Mouse (Mus musculus) C2C12 (cell line): ENCODE measurements around the gene Hipk4.

Experiments used
- CEBPB ChIP-seq: IDR thresholded peaks from one replicate; pipeline ENCODE4 v1.6.1; 2011; ENCODE audit warnings: low read depth, mild to moderate bottlenecking, control low read depth, moderate library complexity
- CTCF ChIP-seq: IDR thresholded peaks from one replicate; pipeline ENCODE4 v1.5.1; 2011; ENCODE audit not compliant: control insufficient read depth, insufficient read depth, insufficient read length
- FOSL1 ChIP-seq: IDR thresholded peaks from one replicate; pipeline ENCODE4 v1.8.0; 2011; ENCODE audit warnings: mild to moderate bottlenecking, low read length; ENCODE audit not compliant: poor library complexity, insufficient read depth, severe bottlenecking
- MAX ChIP-seq: IDR thresholded peaks from one replicate; pipeline ENCODE4 v1.6.1; 2011; ENCODE audit warnings: mild to moderate bottlenecking, control low read depth
- MYOD1 ChIP-seq: IDR thresholded peaks from one replicate; pipeline ENCODE4 v1.6.1; 2011; ENCODE audit warnings: low read depth; ENCODE audit not compliant: control insufficient read depth, insufficient read length
- MYOG ChIP-seq: IDR thresholded peaks from one replicate; pipeline ENCODE4 v1.6.1; 2011; ENCODE audit not compliant: control insufficient read depth, insufficient read length; ENCODE audit errors: extremely low read depth
- USF1 ChIP-seq: IDR thresholded peaks from one replicate; pipeline ENCODE4 v1.6.1; 2011; ENCODE audit warnings: low read depth, mild to moderate bottlenecking, control low read depth, moderate library complexity

DNA sequence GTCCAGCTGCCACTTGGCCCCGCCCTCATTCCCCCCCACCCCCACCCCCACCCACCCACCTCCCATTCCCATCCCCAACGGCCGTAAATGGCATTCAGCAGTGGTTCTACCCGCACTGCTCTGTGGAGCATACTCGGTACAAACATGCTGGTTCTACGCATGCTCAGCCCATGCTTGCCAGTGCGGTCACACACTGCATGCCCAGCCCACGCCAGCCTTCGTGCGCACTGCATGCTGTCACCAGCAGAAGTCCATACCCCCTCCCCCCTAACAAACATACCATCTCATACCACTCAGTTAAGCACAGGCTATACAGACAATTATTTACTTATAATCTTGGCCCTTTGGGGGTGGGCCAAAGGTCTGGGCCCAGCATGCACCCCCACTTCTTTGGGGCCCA, 8.6 kb downstream of the Hipk4 start:
- no peak for TF ChIP-seq CTCF
- no peak for TF ChIP-seq USF1
- TF ChIP-seq MYOG = no peak
- TF ChIP-seq MYOD1 = no peak
- TF ChIP-seq FOSL1 = no peak
- TF ChIP-seq MAX = no peak
- TF ChIP-seq CEBPB = no peak
